Mouse (Mus musculus): ENCODE measurements around the gene Gjd3. TPM values are rescaled to one million over a fixed set of nuclear protein-coding genes. Genes with fewer than 3 reads are reported as not detected.
A peak's percentile ranks its signal among the peaks of the same experiment; 100 is the strongest.

Gene Gjd3
- polyA plus RNA-seq, 1 experiment from 2014 or later: 0.61 TPM

DNA sequence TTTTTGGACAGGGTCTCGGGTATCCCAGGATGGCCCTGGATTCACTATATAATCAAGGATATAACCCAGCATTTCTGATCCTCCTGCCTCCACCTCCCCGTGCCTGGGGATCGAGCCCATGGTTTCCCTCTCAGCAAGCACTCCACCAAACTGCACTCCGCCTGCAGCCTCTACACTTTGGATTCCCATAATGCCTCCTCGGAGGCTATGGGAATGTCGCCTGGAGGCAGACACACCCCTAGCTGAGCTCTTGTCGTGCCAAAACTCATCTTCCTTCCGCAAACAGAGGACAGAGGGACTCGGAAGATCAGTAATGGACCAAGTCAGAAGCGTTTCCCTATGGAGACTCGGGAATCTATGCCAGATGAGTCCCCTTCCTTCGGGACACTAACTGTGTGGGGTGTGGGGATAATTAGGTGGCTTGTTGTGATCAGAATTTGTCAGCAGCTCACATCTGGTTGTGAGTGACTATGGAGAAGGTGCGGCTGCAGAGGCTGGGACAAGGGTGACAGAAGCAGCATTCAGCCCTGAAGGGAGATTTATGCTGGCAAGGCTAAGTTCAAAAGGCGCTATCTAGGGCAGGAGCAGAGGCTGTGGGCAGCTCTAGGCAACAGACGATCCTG is 4.2 kb downstream of the Gjd3 start:
- H3K4me3 ChIP-seq: no peak overlapping the region
- peaks cover 17% of the 10 kb centered on the region for H3K4me1 ChIP-seq
- no peak overlapping the region for H3K27ac ChIP-seq
- peaks cover 16% of the 10 kb centered on the region for H3K36me3 ChIP-seq
- no peak overlapping the region for H3K9ac ChIP-seq
- H3K4me2 ChIP-seq: no peak overlapping the region
- 41% methylated on average over 15 of the region's 15 CpGs for WGBS
- peaks cover 20% of the 10 kb centered on the region for H3K27me3 ChIP-seq
- peak; percentile 17 for ATAC-seq (ENCODE audit: borderline replicate concordance, extremely low read depth, low FRiP score, low TSS enrichment)
- no peaks in the 10 kb centered on the region for H3K9me3 ChIP-seq

- H3K4me2 ChIP-seq: no peak overlapping the region
- ATAC-seq (ENCODE audit: borderline replicate concordance, extremely low read depth, low FRiP score, low TSS enrichment): no peak
- 53% methylated on average over 5 of the region's 5 CpGs for WGBS
These were observed 7.7 kb downstream of the Gjd3 start for GRCm38 (mm10) chr11:98974871-98975719.

DNA sequence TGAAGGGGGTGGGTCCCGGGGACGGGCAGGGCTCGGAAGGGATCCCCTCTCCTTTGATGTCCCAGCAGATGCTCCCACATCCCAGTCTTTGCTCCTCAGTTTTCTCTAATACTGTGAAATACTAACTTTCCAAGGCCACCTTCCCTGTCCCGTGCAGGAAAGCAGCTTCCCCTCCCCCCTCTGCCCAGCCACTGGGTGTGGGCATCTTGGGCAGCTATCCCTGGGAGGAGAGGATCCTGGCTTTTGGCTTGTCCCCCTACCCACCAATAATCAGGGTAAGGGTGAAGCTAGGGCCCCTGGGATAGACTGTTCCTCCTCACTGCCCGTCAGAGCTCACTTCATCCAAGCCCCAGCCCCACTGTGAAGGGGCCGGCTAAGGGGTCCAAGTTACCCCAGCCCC is 8.6 kb downstream of the Gjd3 start:
- H3K27me3 ChIP-seq: no peaks in the 10 kb centered on the region
- H3K9me3 ChIP-seq: no peaks in the 10 kb centered on the region
- 74% methylated on average over 5 of the region's 6 CpGs for WGBS
- no peak overlapping the region for H3K27ac ChIP-seq
- no peak overlapping the region for H3K9ac ChIP-seq
- peaks cover 58% of the 10 kb centered on the region for H3K36me3 ChIP-seq
- peaks cover 35% of the 10 kb centered on the region for H3K4me1 ChIP-seq
- no peak overlapping the region for H3K4me3 ChIP-seq
- H3K4me2 ChIP-seq: no peak overlapping the region
- ATAC-seq (ENCODE audit: borderline replicate concordance, extremely low read depth, low FRiP score, low TSS enrichment): no peak

More at GRCm38 (mm10) chr11:98974871-98975719, 7.7 kb downstream of the Gjd3 start:
- Histone ChIP-seq H3K27me3 (no peaks in the 10 kb centered on the region), H3K36me3 (peaks cover 51% of the 10 kb centered on the region), H3K9me3 (no peaks in the 10 kb centered on the region), H3K4me1 (peaks cover 26% of the 10 kb centered on the region), H3K27ac (no peak overlapping the region), H3K4me3 (no peak overlapping the region), H3K9ac (no peak overlapping the region)

DNA sequence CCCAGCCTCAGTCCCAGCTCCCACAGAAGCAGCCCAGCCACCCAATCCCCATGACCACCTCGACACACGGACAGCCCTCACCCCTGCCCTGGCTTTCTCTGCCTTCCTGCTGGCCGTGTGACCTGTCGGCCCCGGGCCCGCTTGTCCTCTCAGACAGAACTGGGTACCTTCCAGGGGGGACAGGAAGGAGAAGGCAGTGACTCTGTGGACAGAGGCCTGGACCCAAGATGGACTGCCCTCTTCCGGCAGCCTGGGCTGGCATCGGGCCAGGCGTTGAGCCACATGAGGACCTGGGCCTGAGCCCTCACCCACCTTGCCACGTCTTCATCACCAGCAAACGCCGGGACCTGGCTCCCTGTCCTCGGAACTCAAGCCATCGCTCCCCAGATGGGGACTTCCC is 9.2 kb downstream of the Gjd3 start:
- Histone ChIP-seq H3K9me3 (no peaks in the 10 kb centered on the region), H3K4me2 (no peak overlapping the region), H3K9ac (no peak overlapping the region), H3K27ac (no peak overlapping the region), H3K36me3 (peaks cover 58% of the 10 kb centered on the region), H3K27me3 (no peaks in the 10 kb centered on the region), H3K4me1 (peaks cover 41% of the 10 kb centered on the region), H3K4me3 (no peak overlapping the region)
- ATAC-seq (ENCODE audit: borderline replicate concordance, extremely low read depth, low FRiP score, low TSS enrichment): no peak
- 71% methylated on average over 14 of the region's 14 CpGs for WGBS

DNA sequence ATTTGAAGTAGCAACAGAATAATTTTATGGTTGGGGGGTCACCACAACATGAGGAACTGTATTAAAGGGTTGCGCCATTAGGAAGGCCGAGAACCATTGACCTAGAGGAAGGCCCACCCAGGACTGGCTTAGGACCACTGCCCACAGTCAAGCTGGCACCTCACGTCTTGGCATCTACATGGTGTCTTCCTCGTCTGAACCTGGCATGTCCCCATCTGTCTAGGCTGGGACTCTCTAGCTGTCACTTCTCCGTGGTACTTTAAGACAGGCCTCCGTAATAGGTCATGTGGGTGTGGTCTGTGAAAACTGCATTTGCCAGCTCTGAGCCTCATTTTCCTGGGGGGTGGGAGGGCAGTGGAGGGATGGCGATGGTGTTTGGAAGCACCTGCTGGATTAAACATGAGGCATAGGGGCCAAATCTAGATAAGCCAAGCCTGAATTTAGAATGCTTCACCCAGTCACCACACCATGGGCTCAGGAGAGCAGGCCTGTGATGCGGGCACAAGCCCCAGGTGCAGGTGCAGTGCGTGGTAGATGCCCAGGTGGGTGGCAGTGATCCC is 9.9 kb downstream of the Gjd3 start:
- Histone ChIP-seq H3K27ac (no peak overlapping the region), H3K9me3 (no peaks in the 10 kb centered on the region), H3K36me3 (peaks cover 63% of the 10 kb centered on the region), H3K9ac (no peak overlapping the region), H3K27me3 (no peaks in the 10 kb centered on the region), H3K4me1 (peaks cover 48% of the 10 kb centered on the region), H3K4me2 (no peak overlapping the region), H3K4me3 (no peak overlapping the region)
- WGBS: 89% methylated on average over 9 of the region's 9 CpGs
- ATAC-seq (ENCODE audit: borderline replicate concordance, extremely low read depth, low FRiP score, low TSS enrichment): no peak

DNA sequence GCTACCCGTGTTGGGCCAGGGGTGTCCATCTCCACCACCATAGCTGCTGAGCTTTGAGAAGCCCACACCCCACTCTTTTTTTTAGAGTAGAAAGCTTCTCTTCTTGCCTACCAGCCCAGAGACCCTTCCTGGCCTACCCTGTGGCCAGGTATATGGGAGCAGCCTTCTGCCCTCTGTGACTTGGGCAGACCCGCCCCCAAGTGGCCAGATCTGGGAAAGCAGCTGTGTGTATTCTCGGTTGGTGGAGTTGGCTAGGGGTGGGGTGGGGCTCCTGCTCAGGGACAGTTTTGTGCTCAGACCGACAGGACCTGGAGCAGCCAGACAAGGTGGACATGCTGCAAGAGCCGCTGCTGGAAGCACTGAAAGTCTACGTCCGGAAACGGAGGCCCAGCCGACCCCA is 10.6 kb downstream of the Gjd3 start:
- Histone ChIP-seq H3K36me3 (peaks cover 69% of the 10 kb centered on the region), H3K4me2 (no peak overlapping the region), H3K4me3 (no peak overlapping the region), H3K4me1 (peaks cover 55% of the 10 kb centered on the region), H3K9me3 (no peaks in the 10 kb centered on the region), H3K9ac (no peak overlapping the region), H3K27me3 (no peaks in the 10 kb centered on the region), H3K27ac (no peak overlapping the region)
- 48% methylated on average over 9 of the region's 9 CpGs for WGBS
- ATAC-seq (ENCODE audit: borderline replicate concordance, extremely low read depth, low FRiP score, low TSS enrichment): no peak

DNA sequence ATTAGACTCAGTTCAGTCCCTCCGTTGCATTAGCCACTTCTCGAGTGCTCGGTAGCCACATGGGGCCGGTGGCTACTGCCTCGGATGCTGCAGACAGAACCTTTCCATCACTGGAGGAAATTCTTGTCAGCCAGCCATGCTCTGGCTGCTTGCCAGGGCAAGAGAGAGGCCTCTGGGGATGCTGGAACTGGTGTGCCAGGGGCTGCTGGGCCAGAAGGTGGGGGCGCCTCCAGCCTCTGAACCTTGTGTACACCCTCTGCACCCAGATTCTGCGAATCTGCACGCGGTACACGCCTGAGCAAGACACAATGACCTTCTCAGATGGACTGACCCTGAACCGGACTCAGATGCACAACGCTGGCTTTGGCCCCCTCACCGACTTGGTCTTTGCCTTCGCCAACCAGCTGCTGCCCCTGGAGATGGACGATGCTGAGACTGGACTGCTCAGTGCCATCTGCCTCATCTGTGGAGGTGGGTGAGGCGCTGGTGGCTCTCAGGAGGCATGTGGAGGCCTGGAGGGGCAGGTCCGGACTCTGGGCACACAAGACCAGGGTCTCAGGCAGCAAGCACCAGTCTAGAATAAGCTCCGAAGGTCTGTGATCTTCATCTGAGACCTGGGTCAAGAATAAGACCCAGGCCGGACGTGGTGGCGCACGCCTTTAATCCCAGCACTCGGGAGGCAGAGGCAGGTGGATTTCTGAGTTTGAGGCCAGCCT is 11.3 kb downstream of the Gjd3 start:
- Histone ChIP-seq H3K4me1 (peaks cover 62% of the 10 kb centered on the region), H3K9ac (no peak overlapping the region), H3K4me3 (no peak overlapping the region), H3K27me3 (no peaks in the 10 kb centered on the region), H3K4me2 (no peak overlapping the region), H3K27ac (peak overlapping the region; percentile 65), H3K36me3 (peaks cover 76% of the 10 kb centered on the region), H3K9me3 (no peaks in the 10 kb centered on the region)
- ATAC-seq (ENCODE audit: borderline replicate concordance, extremely low read depth, low FRiP score, low TSS enrichment): no peak
- WGBS: 64% methylated on average over 23 of the region's 23 CpGs

DNA sequence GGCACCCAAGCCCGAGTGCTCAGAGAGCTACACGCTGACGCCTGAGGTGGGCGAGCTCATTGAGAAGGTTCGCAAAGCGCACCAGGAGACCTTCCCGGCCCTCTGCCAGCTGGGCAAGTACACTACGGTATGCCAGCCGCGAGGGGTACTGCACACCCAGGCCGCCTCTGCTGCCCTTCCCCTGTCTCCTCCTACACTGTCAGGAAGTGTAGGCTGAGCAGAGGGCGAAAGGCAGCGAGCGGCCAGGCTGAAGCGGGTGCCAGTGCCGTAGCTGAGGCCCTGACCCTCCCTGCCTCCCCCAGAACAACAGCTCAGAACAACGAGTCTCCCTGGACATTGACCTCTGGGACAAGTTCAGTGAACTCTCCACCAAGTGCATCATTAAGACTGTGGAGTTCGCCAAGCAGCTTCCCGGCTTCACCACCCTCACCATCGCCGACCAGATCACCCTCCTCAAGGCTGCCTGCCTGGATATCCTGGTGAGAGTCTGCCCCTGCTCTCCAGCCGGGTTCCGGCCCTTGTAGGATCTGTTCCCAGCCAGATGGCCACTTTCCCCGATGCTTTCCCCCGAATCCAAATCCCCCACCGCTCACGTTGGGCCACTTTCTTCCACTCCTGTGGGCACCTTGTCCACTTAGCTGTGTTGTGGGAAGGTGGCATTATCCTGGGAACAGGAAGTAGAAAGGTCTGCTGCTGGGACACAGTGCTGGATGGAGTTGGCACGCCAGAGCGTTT is 12.5 kb downstream of the Gjd3 start:
- Histone ChIP-seq H3K9ac (no peak overlapping the region), H3K27me3 (no peaks in the 10 kb centered on the region), H3K27ac (peak overlapping the region; percentile 65; the same call in 1 of the 2 replicates), H3K4me3 (no peak overlapping the region), H3K36me3 (peaks cover 77% of the 10 kb centered on the region), H3K4me2 (no peak overlapping the region), H3K9me3 (no peaks in the 10 kb centered on the region), H3K4me1 (peaks cover 73% of the 10 kb centered on the region)
- WGBS: 64% methylated on average over 29 of the region's 29 CpGs
- no peak for ATAC-seq (ENCODE audit: borderline replicate concordance, extremely low read depth, low FRiP score, low TSS enrichment)

DNA sequence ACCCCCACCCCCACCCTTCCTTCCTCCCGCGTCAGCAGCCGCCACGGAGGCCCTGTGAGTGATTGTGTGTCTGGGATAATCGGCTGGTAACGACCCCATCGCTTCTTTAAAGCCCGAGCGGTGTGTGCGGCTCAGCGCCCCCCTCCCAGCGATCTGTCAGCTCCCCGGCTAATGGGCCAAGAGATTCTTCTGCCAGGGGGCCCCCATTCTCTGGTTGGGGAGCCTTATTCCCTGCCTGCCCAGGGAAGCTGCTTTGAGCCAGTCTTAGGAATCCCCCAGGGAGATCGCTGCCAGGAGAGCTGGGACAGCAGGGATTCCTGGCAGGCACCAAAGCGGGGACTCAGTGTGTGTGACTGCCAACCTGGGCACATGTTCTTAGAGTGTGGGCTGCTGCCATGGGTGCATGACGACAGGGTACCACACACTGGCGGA is 13.3 kb downstream of the Gjd3 start:
- no peak for ATAC-seq (ENCODE audit: borderline replicate concordance, extremely low read depth, low FRiP score, low TSS enrichment)
- Histone ChIP-seq H3K9ac (no peak overlapping the region), H3K4me3 (no peak overlapping the region), H3K36me3 (peaks cover 68% of the 10 kb centered on the region), H3K27me3 (no peaks in the 10 kb centered on the region), H3K4me2 (peak overlapping the region; percentile 36; the same call in 1 of the 2 replicates), H3K9me3 (no peaks in the 10 kb centered on the region), H3K27ac (peak overlapping the region; percentile 65), H3K4me1 (peaks cover 82% of the 10 kb centered on the region)
- WGBS: 31% methylated on average over 15 of the region's 17 CpGs

DNA sequence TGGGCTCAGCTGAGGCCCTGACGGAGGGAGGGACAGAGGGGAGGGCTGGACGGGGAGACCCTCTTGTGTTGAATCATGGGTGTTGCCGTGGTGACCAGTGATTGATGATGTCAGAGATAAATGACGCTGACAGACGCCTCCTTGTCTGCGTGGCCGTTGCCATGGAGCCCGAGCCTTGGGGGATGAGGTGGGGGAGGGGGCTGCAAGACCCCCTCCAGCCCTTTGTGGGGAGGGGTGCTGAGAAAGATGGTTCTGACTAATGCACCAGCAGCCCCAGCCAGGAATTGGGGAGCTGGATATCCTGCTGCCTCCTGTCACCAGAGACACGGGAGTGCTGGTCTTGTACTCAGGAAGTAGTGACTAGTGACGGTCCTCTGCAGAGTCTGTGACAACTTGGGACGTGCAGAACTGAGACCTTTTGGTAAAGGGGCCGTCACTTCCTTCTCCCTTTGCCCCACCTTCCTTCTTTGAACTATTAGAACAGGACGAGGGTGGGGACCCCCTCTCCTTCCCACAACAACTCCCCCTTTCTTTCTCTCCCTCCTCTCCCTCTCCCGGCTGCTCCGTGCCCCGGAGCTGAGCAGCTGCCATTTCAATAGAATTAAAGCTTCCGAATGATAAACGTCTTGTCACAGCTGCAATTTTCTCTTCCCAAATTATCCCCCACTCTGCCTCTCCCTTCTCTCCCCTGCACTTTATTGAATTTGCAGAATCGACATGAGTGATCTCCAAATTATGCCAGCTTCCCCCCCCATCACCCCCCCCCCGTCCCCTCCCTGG is 13.9 kb downstream of the Gjd3 start:
- Histone ChIP-seq H3K4me2 (peak overlapping the region; percentile 36; the same call in 1 of the 2 replicates), H3K4me3 (no peak overlapping the region), H3K27me3 (no peaks in the 10 kb centered on the region), H3K4me1 (peaks cover 88% of the 10 kb centered on the region), H3K27ac (peak overlapping the region; percentile 65), H3K36me3 (peaks cover 63% of the 10 kb centered on the region), H3K9ac (no peak overlapping the region), H3K9me3 (no peaks in the 10 kb centered on the region)
- 17% methylated on average over 18 of the region's 20 CpGs for WGBS
- peak; percentile 5; the same call in 1 of the 2 replicates for ATAC-seq (ENCODE audit: borderline replicate concordance, extremely low read depth, low FRiP score, low TSS enrichment)
